Mouse (Mus musculus) olfactory bulb, adult 2 months (tissue): Measurements from ENCODE around the gene Auts2.

Source experiments
- CTCF ChIP-seq: fragments of 200-500 bp; IDR thresholded peaks from 2 replicates; pipeline ENCODE4 v1.5.1; 2012; ENCODE audit warnings: low read depth, mild to moderate bottlenecking, low read length, moderate library complexity; ENCODE audit not compliant: insufficient read depth
- POLR2A ChIP-seq: fragments of 200-500 bp; IDR thresholded peaks from 2 replicates; pipeline ENCODE4 v1.6.1; 2012; ENCODE audit warnings: mild to moderate bottlenecking, low read depth, low read length, moderate library complexity; ENCODE audit not compliant: insufficient read depth

- TF ChIP-seq CTCF, result no peak
- TF ChIP-seq POLR2A, result no peak
Observed at GRCm38 (mm10) chr5:131498865-131499264, 1044.3 kb downstream of the Auts2 start.
